Mouse (Mus musculus): ENCODE measurements around the gene Nrp1. TPM values are rescaled to one million over a fixed set of nuclear protein-coding genes. Genes with fewer than 3 reads are reported as not detected.

Nrp1 gene
- polyA plus RNA-seq, 1 experiment from 2014 or later: 82.2 TPM

- DNase-seq (ENCODE audit: low spot score) (no peak), ATAC-seq (ENCODE audit: low FRiP score) (no peak)
- H3K9ac ChIP-seq: no peak overlapping the region
- H3K4me2 ChIP-seq (replicated peaks): no peak overlapping the region
- H3K36me3 ChIP-seq (replicated peaks; ENCODE audit: control insufficient read depth, insufficient read depth): no peaks in the 10 kb centered on the region
- H3K27ac ChIP-seq: no peak overlapping the region
- peaks cover 8% of the 10 kb centered on the region; the same call in 1 of the 2 replicates for H3K4me1 ChIP-seq (replicated peaks; ENCODE audit: control insufficient read depth, insufficient read depth, low read length)
- WGBS: 86% methylated on average over 2 of the region's 2 CpGs
- H3K4me3 ChIP-seq (replicated peaks; ENCODE audit: low read length): no peak overlapping the region
- H3K9me3 ChIP-seq (ENCODE audit: control insufficient read depth, low read length): no peaks in the 10 kb centered on the region
- H3K27me3 ChIP-seq (ENCODE audit: control insufficient read depth, insufficient read depth, low read length): no peaks in the 10 kb centered on the region
These were observed 26.0 kb downstream of the Nrp1 start for GRCm38 (mm10) chr8:128384366-128384765.

- no peak for ATAC-seq (ENCODE audit: low FRiP score)
- DNase-seq (ENCODE audit: low spot score): no peak
- Histone ChIP-seq H3K27ac (no peak overlapping the region), H3K9me3 (ENCODE audit: control insufficient read depth, low read length) (no peaks in the 10 kb centered on the region), H3K4me3 (replicated peaks; ENCODE audit: low read length) (no peak overlapping the region), H3K4me1 (replicated peaks; ENCODE audit: control insufficient read depth, insufficient read depth, low read length) (peaks cover 8% of the 10 kb centered on the region; the same call in 1 of the 2 replicates), H3K4me2 (replicated peaks) (no peak overlapping the region), H3K36me3 (replicated peaks; ENCODE audit: control insufficient read depth, insufficient read depth) (no peaks in the 10 kb centered on the region), H3K9ac (no peak overlapping the region), H3K27me3 (ENCODE audit: control insufficient read depth, insufficient read depth, low read length) (no peaks in the 10 kb centered on the region)
- WGBS: 23% methylated on average over 5 of the region's 5 CpGs
These were observed 26.5 kb downstream of the Nrp1 start for GRCm38 (mm10) chr8:128384921-128385332.

GRCm38 (mm10) chr8:128386963-128387621 lies 28.7 kb downstream of the Nrp1 start:
- Histone ChIP-seq H3K4me1 (replicated peaks; ENCODE audit: control insufficient read depth, insufficient read depth, low read length) (peaks cover 8% of the 10 kb centered on the region; the same call in 1 of the 2 replicates), H3K27ac (no peak overlapping the region), H3K4me3 (replicated peaks; ENCODE audit: low read length) (no peak overlapping the region), H3K4me2 (replicated peaks) (no peak overlapping the region), H3K36me3 (replicated peaks; ENCODE audit: control insufficient read depth, insufficient read depth) (no peaks in the 10 kb centered on the region), H3K9me3 (ENCODE audit: control insufficient read depth, low read length) (no peaks in the 10 kb centered on the region), H3K27me3 (ENCODE audit: control insufficient read depth, insufficient read depth, low read length) (no peaks in the 10 kb centered on the region), H3K9ac (no peak overlapping the region)
- WGBS: 86% methylated on average over 2 of the region's 2 CpGs
- no peak for ATAC-seq (ENCODE audit: low FRiP score)
- no peak for DNase-seq (ENCODE audit: low spot score)

GRCm38 (mm10) chr8:128390759-128391158 lies 32.4 kb downstream of the Nrp1 start:
- Histone ChIP-seq H3K4me2 (replicated peaks) (no peak overlapping the region), H3K4me3 (replicated peaks; ENCODE audit: low read length) (no peak overlapping the region), H3K9me3 (ENCODE audit: control insufficient read depth, low read length) (no peaks in the 10 kb centered on the region), H3K9ac (no peak overlapping the region), H3K27ac (no peak overlapping the region), H3K4me1 (replicated peaks; ENCODE audit: control insufficient read depth, insufficient read depth, low read length) (0 out of 2 replicates have a peak, but pooled peaks cover 5% of the 10 kb centered on the region), H3K27me3 (ENCODE audit: control insufficient read depth, insufficient read depth, low read length) (no peaks in the 10 kb centered on the region), H3K36me3 (replicated peaks; ENCODE audit: control insufficient read depth, insufficient read depth) (no peaks in the 10 kb centered on the region)
- ATAC-seq (ENCODE audit: low FRiP score) (no peak), DNase-seq (ENCODE audit: low spot score) (no peak)

- no peak for ATAC-seq (ENCODE audit: low FRiP score)
These were observed 32.9 kb downstream of the Nrp1 start for GRCm38 (mm10) chr8:128391182-128391760.

GRCm38 (mm10) chr8:128394671-128395193 lies 36.3 kb downstream of the Nrp1 start:
- no peak overlapping the region for H3K4me3 ChIP-seq (replicated peaks; ENCODE audit: low read length)
- H3K4me1 ChIP-seq (replicated peaks; ENCODE audit: control insufficient read depth, insufficient read depth, low read length): 0 out of 2 replicates have a peak, but pooled peaks cover 7% of the 10 kb centered on the region
- DNase-seq (ENCODE audit: low spot score): no peak
- WGBS: 80% methylated on average over 5 of the region's 5 CpGs
- H3K4me2 ChIP-seq (replicated peaks): no peak overlapping the region
- ATAC-seq (ENCODE audit: low FRiP score): no peak
- H3K27ac ChIP-seq: no peak overlapping the region
- no peaks in the 10 kb centered on the region for H3K27me3 ChIP-seq (ENCODE audit: control insufficient read depth, insufficient read depth, low read length)
- H3K9me3 ChIP-seq (ENCODE audit: control insufficient read depth, low read length): no peaks in the 10 kb centered on the region
- no peaks in the 10 kb centered on the region for H3K36me3 ChIP-seq (replicated peaks; ENCODE audit: control insufficient read depth, insufficient read depth)
- no peak overlapping the region for H3K9ac ChIP-seq

More at GRCm38 (mm10) chr8:128391182-128391760, 32.9 kb downstream of the Nrp1 start:
- Histone ChIP-seq H3K9ac (no peak overlapping the region), H3K9me3 (ENCODE audit: control insufficient read depth, low read length) (no peaks in the 10 kb centered on the region), H3K4me1 (replicated peaks; ENCODE audit: control insufficient read depth, insufficient read depth, low read length) (0 out of 2 replicates have a peak, but pooled peaks cover 5% of the 10 kb centered on the region), H3K4me3 (replicated peaks; ENCODE audit: low read length) (no peak overlapping the region), H3K36me3 (replicated peaks; ENCODE audit: control insufficient read depth, insufficient read depth) (no peaks in the 10 kb centered on the region), H3K27me3 (ENCODE audit: control insufficient read depth, insufficient read depth, low read length) (no peaks in the 10 kb centered on the region), H3K27ac (no peak overlapping the region), H3K4me2 (replicated peaks) (no peak overlapping the region)
- no peak for DNase-seq (ENCODE audit: low spot score)
- 91% methylated on average over 4 of the region's 4 CpGs for WGBS

- Histone ChIP-seq H3K9ac (no peak overlapping the region), H3K9me3 (ENCODE audit: control insufficient read depth, low read length) (no peaks in the 10 kb centered on the region), H3K36me3 (replicated peaks; ENCODE audit: control insufficient read depth, insufficient read depth) (no peaks in the 10 kb centered on the region), H3K4me3 (replicated peaks; ENCODE audit: low read length) (no peak overlapping the region), H3K27ac (no peak overlapping the region), H3K4me2 (replicated peaks) (no peak overlapping the region), H3K27me3 (ENCODE audit: control insufficient read depth, insufficient read depth, low read length) (no peaks in the 10 kb centered on the region), H3K4me1 (replicated peaks; ENCODE audit: control insufficient read depth, insufficient read depth, low read length) (0 out of 2 replicates have a peak, but pooled peaks cover 7% of the 10 kb centered on the region)
- no peak for DNase-seq (ENCODE audit: low spot score)
- 58% methylated on average over 7 of the region's 7 CpGs for WGBS
- no peak for ATAC-seq (ENCODE audit: low FRiP score)
These were observed 38.6 kb downstream of the Nrp1 start for GRCm38 (mm10) chr8:128396968-128397367.

GRCm38 (mm10) chr8:128397441-128397840 lies 39.0 kb downstream of the Nrp1 start:
- no peaks in the 10 kb centered on the region for H3K36me3 ChIP-seq (replicated peaks; ENCODE audit: control insufficient read depth, insufficient read depth)
- no peaks in the 10 kb centered on the region for H3K9me3 ChIP-seq (ENCODE audit: control insufficient read depth, low read length)
- H3K27ac ChIP-seq: no peak overlapping the region
- no peak overlapping the region for H3K4me3 ChIP-seq (replicated peaks; ENCODE audit: low read length)
- H3K4me1 ChIP-seq (replicated peaks; ENCODE audit: control insufficient read depth, insufficient read depth, low read length): 0 out of 2 replicates have a peak, but pooled peaks cover 7% of the 10 kb centered on the region
- DNase-seq (ENCODE audit: low spot score): no peak
- no peak overlapping the region for H3K9ac ChIP-seq
- 45% methylated on average over 3 of the region's 3 CpGs for WGBS
- no peak overlapping the region for H3K4me2 ChIP-seq (replicated peaks)
- H3K27me3 ChIP-seq (ENCODE audit: control insufficient read depth, insufficient read depth, low read length): no peaks in the 10 kb centered on the region
- no peak for ATAC-seq (ENCODE audit: low FRiP score)

GRCm38 (mm10) chr8:128398472-128399091 lies 40.2 kb downstream of the Nrp1 start:
- no peak for DNase-seq (ENCODE audit: low spot score)

More at GRCm38 (mm10) chr8:128398472-128399091, 40.2 kb downstream of the Nrp1 start:
- ATAC-seq (ENCODE audit: low FRiP score): no peak
- 68% methylated on average over 11 of the region's 11 CpGs for WGBS
- no peaks in the 10 kb centered on the region for H3K27me3 ChIP-seq (ENCODE audit: control insufficient read depth, insufficient read depth, low read length)
- H3K4me2 ChIP-seq (replicated peaks): no peak overlapping the region
- H3K9ac ChIP-seq: no peak overlapping the region
- no peaks in the 10 kb centered on the region for H3K9me3 ChIP-seq (ENCODE audit: control insufficient read depth, low read length)
- H3K4me3 ChIP-seq (replicated peaks; ENCODE audit: low read length): no peak overlapping the region
- H3K27ac ChIP-seq: no peak overlapping the region
- no peaks in the 10 kb centered on the region for H3K36me3 ChIP-seq (replicated peaks; ENCODE audit: control insufficient read depth, insufficient read depth)
- 0 out of 2 replicates have a peak, but pooled peaks cover 7% of the 10 kb centered on the region for H3K4me1 ChIP-seq (replicated peaks; ENCODE audit: control insufficient read depth, insufficient read depth, low read length)

Measured in hindbrain, embryonic 14.5 days (tissue).